ENCODE assay signal across 11 mouse cellular contexts in genomic region chr3:55152673-55153334, GRCm38 (mm10). TPM values are rescaled to one million over a fixed set of nuclear protein-coding genes. Genes with fewer than 3 reads are reported as not detected.
DNase-seq lines count a peak whose midpoint lies in the region; ATAC-seq and TF ChIP-seq lines count a peak whose summit lies in the region.
"Had no signal": no experiment of that assay in that cellular context is flagged by ENCODE, and none has a peak within 500 bp of the region (broad histone marks: within the 10 kb centered on the region; RNA-seq: fewer than 3 reads in every experiment).

No protein-coding gene starts in this region.

- peak; percentile 63 for TF ChIP-seq CTCF in gastrocnemius, adult 2 months (IDR thresholded peaks at IDR 0.05)
- peak; percentile 69 for TF ChIP-seq CTCF in stomach, postnatal 0 days (IDR thresholded peaks at IDR 0.05; ENCODE audit: low read depth)

- H3K9ac ChIP-seq in midbrain, embryonic 11.5 days (ENCODE audit: low read length) = no peak overlapping the region
- no peak overlapping the region for H3K9ac ChIP-seq in midbrain, embryonic 16.5 days (ENCODE audit: low read depth, low read length)
- no peak overlapping the region for H3K9ac ChIP-seq in stomach, postnatal 0 days (ENCODE audit: low read length)
- H3K9ac ChIP-seq: limb, embryonic 12.5 days had no signal

- no peaks in the 10 kb centered on the region; the same call in 1 of the 2 replicates for H3K4me1 ChIP-seq in midbrain, embryonic 11.5 days (ENCODE audit: control insufficient read depth, insufficient read depth, low read length)
- H3K4me1 ChIP-seq in midbrain, embryonic 16.5 days (ENCODE audit: control insufficient read depth, insufficient read depth, low read length) = peaks cover 2% of the 10 kb centered on the region; the same call in 1 of the 2 replicates
- H3K4me1 ChIP-seq in stomach, postnatal 0 days (replicated peaks; ENCODE audit: control insufficient read depth, insufficient read depth) = no peaks in the 10 kb centered on the region

- no peaks in the 10 kb centered on the region for H3K27me3 ChIP-seq in midbrain, embryonic 11.5 days (ENCODE audit: control insufficient read depth, insufficient read depth, low read length)
- no peaks in the 10 kb centered on the region for H3K27me3 ChIP-seq in midbrain, embryonic 16.5 days (ENCODE audit: control insufficient read depth, insufficient read depth, low read depth, low read length)
- no peaks in the 10 kb centered on the region for H3K27me3 ChIP-seq in stomach, postnatal 0 days (ENCODE audit: control insufficient read depth, insufficient read depth, low read length)

- H3K4me3 ChIP-seq in gastrocnemius, adult 2 months = no peak overlapping the region
- H3K4me3 ChIP-seq in midbrain, embryonic 11.5 days (ENCODE audit: low read depth, low read length) = no peak overlapping the region
- no peak overlapping the region for H3K4me3 ChIP-seq in midbrain, embryonic 16.5 days (ENCODE audit: low read depth, low read length)
- no peak overlapping the region for H3K4me3 ChIP-seq in stomach, postnatal 0 days (ENCODE audit: low read depth, low read length)
- H3K4me3 ChIP-seq: erythroblast, embryonic 14.5 days; limb, embryonic 12.5 days had no signal

- DNase-seq in gastrocnemius, adult 2 months = no peak
- no peak for DNase-seq in gastrocnemius, postnatal 4 days (ENCODE audit: low spot score in 2 of 2)
- peak; percentile 89 for DNase-seq in midbrain, embryonic 11.5 days (ENCODE audit: low spot score, missing footprints)
- DNase-seq in forelimb bud, embryonic 11.5 days (ENCODE audit: low read depth, low spot score) = peak; percentile 61
- DNase-seq in stomach, postnatal 0 days (ENCODE audit: low spot score) = no peak
- DNase-seq in urinary bladder, postnatal 4 days (ENCODE audit: low spot score in 2 of 2) = no peak
- DNase-seq in Muller cell, postnatal 12 days (ENCODE audit: inconsistent ontology term) = no peak

- ATAC-seq in midbrain, embryonic 11.5 days (ENCODE audit: low FRiP score) = peak; percentile 47; the same call in 1 of the 2 replicates
- ATAC-seq in midbrain, embryonic 16.5 days = no peak
- ATAC-seq in stomach, postnatal 0 days (ENCODE audit: low FRiP score, low TSS enrichment) = no peak

- no peaks in the 10 kb centered on the region for H3K36me3 ChIP-seq in midbrain, embryonic 11.5 days (ENCODE audit: control insufficient read depth, insufficient read depth, low read length)
- H3K36me3 ChIP-seq in midbrain, embryonic 16.5 days (ENCODE audit: control insufficient read depth, insufficient read depth, low read length) = no peaks in the 10 kb centered on the region
- H3K36me3 ChIP-seq in stomach, postnatal 0 days (ENCODE audit: control insufficient read depth, insufficient read depth, low read length) = no peaks in the 10 kb centered on the region
- H3K36me3 ChIP-seq: G1E; limb, embryonic 12.5 days had no signal

- H3K27ac ChIP-seq in gastrocnemius, adult 2 months = no peak overlapping the region
- no peak overlapping the region for H3K27ac ChIP-seq in midbrain, embryonic 11.5 days (ENCODE audit: low read depth, low read length)
- no peak overlapping the region for H3K27ac ChIP-seq in midbrain, embryonic 16.5 days (ENCODE audit: low read length)
- no peak overlapping the region for H3K27ac ChIP-seq in stomach, postnatal 0 days (replicated peaks)
- H3K27ac ChIP-seq: limb, embryonic 12.5 days had no signal

- intact Hi-C loops in gastrocnemius, adult 2 months (cut with DNase I) = loop anchor here (1.0 to 2.0 kb wide), 2 partner anchors 72 to 201 kb away; no protein-coding TSS in a partner anchor

- TF ChIP-seq EP300 in stomach, postnatal 0 days (optimal IDR thresholded peaks at IDR 0.05) = no peak

- no peaks in the 10 kb centered on the region for H3K9me3 ChIP-seq in midbrain, embryonic 11.5 days (ENCODE audit: control insufficient read depth, low read length)
- H3K9me3 ChIP-seq in midbrain, embryonic 16.5 days (replicated peaks; ENCODE audit: control insufficient read depth, low read length, poor library complexity, severe bottlenecking) = no peaks in the 10 kb centered on the region
- no peaks in the 10 kb centered on the region for H3K9me3 ChIP-seq in stomach, postnatal 0 days (ENCODE audit: control insufficient read depth, low read length)
- H3K9me3 ChIP-seq: limb, embryonic 12.5 days had no signal

- 67% methylated on average over 6 of the region's 6 CpGs for WGBS in midbrain, embryonic 11.5 days
- 69% methylated on average over 6 of the region's 6 CpGs for WGBS in midbrain, embryonic 16.5 days
- whole genome bisulfite sequencing in stomach, postnatal 0 days = 66% methylated on average over 6 of the region's 6 CpGs

- no peak overlapping the region for H3K4me2 ChIP-seq in midbrain, embryonic 11.5 days
- no peak overlapping the region for H3K4me2 ChIP-seq in midbrain, embryonic 16.5 days (ENCODE audit: low read length)
- H3K4me2 ChIP-seq in stomach, postnatal 0 days (replicated peaks; ENCODE audit: low read depth) = no peak overlapping the region
- H3K4me2 ChIP-seq: limb, embryonic 12.5 days had no signal

RNA-seq across cellular contexts. Expression of gene Ccdc169, which starts 15.7 kb away (rescaled TPM):
- under 1 TPM; 0.10 to 0.11 TPM for total RNA-seq in gastrocnemius, adult 2 months (2021)
- total RNA-seq in gastrocnemius, postnatal 4 days (2021) = under 1 TPM; 0.27 to 0.39 TPM
- polyA plus RNA-seq in midbrain, embryonic 11.5 days (2014; fragmentation: Nextera tagmentation; extraction: Ambion mirVana) = 0.15 TPM in 1 of 2 replicates, not detected in the other
- polyA plus RNA-seq in midbrain, embryonic 16.5 days (2015; fragmentation: Nextera tagmentation; extraction: Ambion mirVana) = 0.10 TPM in 1 of 2 replicates, not detected in the other
- 0.05 TPM in 1 of 2 replicates, not detected in the other for polyA plus RNA-seq in stomach, postnatal 0 days (2015; fragmentation: Nextera tagmentation; extraction: Ambion mirVana)
- polyA plus RNA-seq: erythroblast, embryonic 14.5 days; G1E had no signal

RNA-seq across cellular contexts. Expression of gene Sohlh2, which starts 29.0 kb away (rescaled TPM):
- total RNA-seq in gastrocnemius, adult 2 months (2021) = not detected
- 1 to 10 TPM; 1.1 to 1.4 TPM for total RNA-seq in gastrocnemius, postnatal 4 days (2021)
- polyA plus RNA-seq in midbrain, embryonic 11.5 days (2014; fragmentation: Nextera tagmentation; extraction: Ambion mirVana) = not detected in 2 replicates
- not detected in 2 replicates for polyA plus RNA-seq in midbrain, embryonic 16.5 days (2015; fragmentation: Nextera tagmentation; extraction: Ambion mirVana)
- polyA plus RNA-seq in stomach, postnatal 0 days (2015; fragmentation: Nextera tagmentation; extraction: Ambion mirVana) = not detected in 2 replicates
- total RNA-seq: G1E had no signal
- polyA plus RNA-seq: erythroblast, embryonic 14.5 days; G1E; limb, embryonic 12.5 days had no signal

RNA-seq across cellular contexts. Expression of gene Spg20, which starts 40.9 kb away (rescaled TPM):
- total RNA-seq in gastrocnemius, adult 2 months (2021) = 10 to 100 TPM; 34.0 to 41.1 TPM
- 10 to 100 TPM; 79.6 to 86.3 TPM for total RNA-seq in gastrocnemius, postnatal 4 days (2021)
- polyA plus RNA-seq in midbrain, embryonic 11.5 days (2014; fragmentation: Nextera tagmentation; extraction: Ambion mirVana) = 41.1 and 46.3 TPM in 2 replicates
- polyA plus RNA-seq in midbrain, embryonic 16.5 days (2015; fragmentation: Nextera tagmentation; extraction: Ambion mirVana) = 13.3 and 14.6 TPM in 2 replicates
- 14.4 and 16.1 TPM in 2 replicates for polyA plus RNA-seq in stomach, postnatal 0 days (2015; fragmentation: Nextera tagmentation; extraction: Ambion mirVana)

Comparison
In these comparisons a context has a peak if more than half of its experiments do, and no peak if none do; other contexts are left out.
1. DNase-seq: peak in midbrain, embryonic 11.5 days (single experiment) and forelimb bud, embryonic 11.5 days (single experiment); none in gastrocnemius, adult 2 months (single experiment), gastrocnemius, postnatal 4 days (0 of 2), stomach, postnatal 0 days (single experiment), urinary bladder, postnatal 4 days (0 of 2) and Muller cell, postnatal 12 days (single experiment).